Mouse (Mus musculus) testis, adult 2 months (tissue): ENCODE results near the gene Ttll13.

Experiments used
- CTCF ChIP-seq: fragments of 200-500 bp; IDR thresholded peaks from 2 replicates; pipeline ENCODE4 v1.5.1; 2012; ENCODE audit warnings: low read depth, mild to moderate bottlenecking, inconsistent platforms, low read length, moderate library complexity; ENCODE audit not compliant: control insufficient read depth, insufficient read depth, insufficient replicate concordance
- POLR2A ChIP-seq: fragments of 200-500 bp; IDR thresholded peaks from 2 replicates; pipeline ENCODE4 v1.6.1; 2012; ENCODE audit warnings: low read depth, mild to moderate bottlenecking, inconsistent platforms, low read length, moderate library complexity; ENCODE audit not compliant: control insufficient read depth

DNA sequence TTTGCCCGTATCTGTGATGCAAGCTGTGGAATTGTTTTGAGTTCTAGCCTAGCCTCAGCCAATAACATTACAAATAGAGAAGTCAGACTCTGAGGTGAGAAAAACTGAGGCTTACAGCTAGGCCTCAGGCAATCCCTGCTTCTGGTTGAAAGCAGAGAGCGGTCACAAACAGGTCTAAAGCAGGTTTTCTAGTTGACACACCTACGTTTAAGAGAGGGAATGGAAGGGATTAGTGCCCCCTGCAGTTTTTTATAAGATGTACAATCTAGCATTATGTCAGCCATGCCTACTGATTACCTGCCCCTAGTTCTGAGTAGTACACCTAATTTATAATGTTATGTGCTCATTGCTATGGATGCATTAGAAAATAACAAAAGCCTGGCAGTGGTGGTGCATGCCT, 61.6 kb downstream of the Ttll13 start:
- TF ChIP-seq POLR2A (no peak), CTCF (no peak)
